Mouse (Mus musculus) right cerebral cortex, postnatal 36 days (tissue): ENCODE measurements at regions not wholly inside any gene's neighbourhood (a gene's known extent, or its start where the extent isn't known, plus 50 kb on each side); places are given as distances from the start of the nearest gene placed in this dataset.

Source experiments
- DNase-seq, 2 experiments: peaks; one replicate each; pipeline ENCODE4 v3.0.0; 2022; ENCODE audit warnings: low spot score in 2 of 2, mixed read lengths in 1 of 2

GRCm38 (mm10) chrX:167098914-167099313, 110.2 kb downstream of the Tmsb4x start:
- no peak for DNase-seq

GRCm38 (mm10) chrX:167091841-167092240, 117.3 kb downstream of the Tmsb4x start:
- DNase-seq, result no peak

- DNase-seq, result no peak
Observed at GRCm38 (mm10) chrX:167088930-167089329, 120.2 kb downstream of the Tmsb4x start.

- no peak for DNase-seq
Observed at GRCm38 (mm10) chrX:167088438-167088837, 120.7 kb downstream of the Tmsb4x start.

DNA sequence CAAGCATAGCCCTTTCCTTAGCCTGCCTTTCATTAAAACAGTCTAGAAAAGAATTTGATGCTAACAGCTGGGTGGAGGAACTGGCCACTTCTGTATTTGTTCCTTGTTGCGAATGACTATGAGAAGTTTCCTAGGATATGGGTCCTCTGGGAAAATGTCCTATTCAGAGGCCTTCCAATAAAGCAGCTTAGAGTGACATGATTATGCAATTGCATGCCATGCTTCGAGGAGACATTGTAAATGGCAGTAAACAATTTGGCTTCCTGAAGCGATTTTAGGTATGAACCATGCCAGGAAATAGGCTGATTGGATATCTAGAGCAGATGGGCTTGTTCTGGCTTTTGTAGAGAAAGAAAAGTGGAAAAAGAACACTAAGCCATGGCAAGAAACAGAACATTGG, 128.3 kb downstream of the Tmsb4x start:
- no peak for DNase-seq

- DNase-seq, result no peak
Observed at GRCm38 (mm10) chrX:167069075-167069474, 140.0 kb downstream of the Tmsb4x start.

- no peak for DNase-seq
Observed at GRCm38 (mm10) chrX:167067918-167068317, 141.2 kb downstream of the Tmsb4x start.

DNA sequence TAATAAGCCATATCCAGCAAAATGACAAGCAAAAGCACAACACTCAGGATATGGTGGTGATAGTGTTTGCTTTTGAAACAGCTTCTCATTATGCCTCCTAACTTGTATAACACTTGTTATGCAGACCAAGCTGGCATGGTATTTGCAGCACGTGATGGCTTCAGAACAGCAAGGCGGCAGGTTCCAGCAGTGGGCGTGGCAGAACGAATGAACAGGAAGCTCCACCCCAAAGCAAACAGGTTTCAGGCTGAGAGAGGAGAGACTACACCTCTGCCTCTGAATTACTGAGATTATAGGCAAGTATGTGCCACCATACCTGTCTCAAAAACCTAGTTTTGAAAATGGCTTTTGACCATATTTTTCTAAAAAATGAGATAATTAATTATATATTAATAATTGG, 145.2 kb downstream of the Tmsb4x start:
- DNase-seq, result no peak

DNA sequence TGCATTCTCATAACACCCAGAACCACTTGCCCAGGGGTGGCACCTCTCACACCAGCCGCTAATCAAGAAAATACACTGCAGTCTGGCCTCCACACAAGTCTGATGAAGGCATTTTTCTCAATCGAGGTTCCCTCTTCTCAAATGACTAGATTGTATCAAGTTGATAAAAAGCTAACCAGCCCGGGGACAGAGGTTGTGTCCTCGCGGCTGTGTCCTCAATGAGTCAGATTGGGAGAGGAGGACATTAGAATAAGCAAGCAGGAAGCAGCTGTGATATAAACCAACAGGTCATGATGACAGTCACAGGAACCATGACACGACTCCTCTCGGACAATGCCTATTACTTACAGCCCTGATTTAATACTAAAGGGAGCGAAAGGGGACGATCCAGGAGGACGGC, 156.7 kb downstream of the Tmsb4x start:
- DNase-seq, result no peak

- DNase-seq, result no peak
Observed at GRCm38 (mm10) chrX:167050066-167050465, 159.0 kb downstream of the Tmsb4x start.

DNA sequence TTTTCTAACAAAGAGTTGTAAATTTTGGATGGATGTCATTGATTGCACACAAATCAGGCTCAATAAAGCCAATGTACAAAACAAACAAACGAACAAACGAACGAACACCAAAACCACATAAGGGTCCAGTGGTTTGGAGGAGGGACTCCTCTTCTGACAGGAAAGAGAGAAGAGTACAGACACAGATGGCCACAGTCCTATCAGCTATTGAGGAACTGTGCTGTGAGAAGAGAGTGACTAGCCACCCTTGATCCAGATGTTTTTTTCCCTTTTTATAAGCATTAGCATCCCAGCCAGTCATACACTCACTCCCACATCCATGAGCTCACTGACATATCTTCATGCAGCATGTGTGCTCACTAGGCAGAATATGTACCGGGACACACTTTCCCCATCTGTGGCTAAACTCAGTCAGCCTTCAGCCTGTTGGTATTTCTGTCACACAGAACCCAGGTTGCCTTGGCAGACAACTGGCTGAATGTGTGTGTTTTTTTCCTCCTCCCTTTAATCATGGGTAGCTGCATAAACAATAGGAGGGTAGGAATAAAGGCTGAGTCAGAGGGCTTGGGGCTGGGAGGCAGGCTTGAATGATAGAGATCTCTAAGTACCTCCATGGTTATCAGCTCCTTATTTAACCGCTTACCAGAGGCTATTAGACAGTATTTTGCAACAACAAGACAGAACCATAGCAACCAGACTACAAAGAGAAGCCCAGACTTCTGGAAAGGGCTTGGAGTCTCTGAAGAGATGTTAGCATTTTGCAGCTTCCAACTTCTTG, 159.7 kb downstream of the Tmsb4x start:
- DNase-seq, result no peak

- no peak for DNase-seq
Observed at GRCm38 (mm10) chrX:167037971-167038370, 171.1 kb downstream of the Tmsb4x start.

DNA sequence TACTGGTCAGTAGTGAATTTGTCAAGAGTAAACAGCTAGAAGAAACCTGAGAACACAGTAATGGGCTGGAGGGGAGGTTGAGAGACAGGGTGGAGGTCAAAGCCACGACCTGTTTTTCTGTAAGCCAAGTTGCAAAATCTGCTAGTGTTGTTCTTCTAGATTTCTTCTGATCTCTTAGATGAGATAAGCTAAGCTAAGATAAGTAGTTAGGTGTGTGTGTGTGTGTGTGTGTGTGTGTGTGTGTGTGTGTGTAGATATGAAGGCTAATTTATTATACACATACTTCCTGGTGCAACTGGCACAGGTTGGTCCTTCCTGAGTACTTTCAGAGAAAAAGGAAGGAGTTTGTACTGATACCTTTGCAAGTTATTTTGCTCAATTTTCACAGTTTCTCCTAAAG, 172.8 kb downstream of the Tmsb4x start:
- no peak for DNase-seq

- DNase-seq, result no peak
Observed at GRCm38 (mm10) chrX:167035639-167036038, 173.5 kb downstream of the Tmsb4x start.

DNA sequence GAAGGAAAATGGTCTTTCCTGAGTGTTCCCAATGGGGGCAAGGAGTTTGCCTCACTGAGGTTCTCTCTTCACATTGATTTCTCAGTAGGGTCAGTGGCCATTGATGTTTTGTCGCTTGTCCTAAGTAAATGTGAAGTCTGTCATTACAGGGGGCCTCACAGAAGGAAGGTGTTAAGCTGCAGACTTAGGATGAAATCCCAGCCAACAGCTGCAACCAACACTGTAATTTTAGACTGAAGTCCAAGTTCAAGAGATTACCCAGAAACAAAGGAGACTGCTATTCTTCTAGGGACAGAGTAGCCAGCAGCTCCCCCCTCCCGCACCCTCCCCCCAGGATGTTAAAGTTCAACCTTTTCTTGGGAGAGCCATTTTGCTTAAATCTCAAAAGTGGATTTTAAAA, 176.0 kb downstream of the Tmsb4x start:
- no peak for DNase-seq

DNA sequence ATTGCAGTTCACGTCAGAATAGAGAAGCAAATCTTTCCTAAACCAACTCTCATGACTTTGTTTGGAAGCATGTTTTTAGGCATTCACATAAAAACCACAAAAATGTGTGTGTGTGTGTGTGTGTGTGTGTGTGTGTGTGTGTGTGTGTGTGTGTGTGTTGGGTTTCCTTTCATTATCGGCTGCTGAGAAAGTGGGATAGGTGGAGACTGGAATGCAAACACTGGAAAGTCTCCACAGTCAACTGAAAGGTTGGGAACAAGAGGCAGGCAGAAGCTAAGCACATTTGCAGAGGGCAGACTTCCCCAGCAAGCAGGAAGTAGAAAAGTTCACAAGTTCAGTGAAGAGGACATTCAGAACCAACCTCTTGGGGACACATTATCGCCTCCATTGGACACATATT, 176.5 kb downstream of the Tmsb4x start:
- no peak for DNase-seq

- DNase-seq, result no peak
Observed at GRCm38 (mm10) chrX:167031543-167031942, 177.6 kb downstream of the Tmsb4x start.

DNA sequence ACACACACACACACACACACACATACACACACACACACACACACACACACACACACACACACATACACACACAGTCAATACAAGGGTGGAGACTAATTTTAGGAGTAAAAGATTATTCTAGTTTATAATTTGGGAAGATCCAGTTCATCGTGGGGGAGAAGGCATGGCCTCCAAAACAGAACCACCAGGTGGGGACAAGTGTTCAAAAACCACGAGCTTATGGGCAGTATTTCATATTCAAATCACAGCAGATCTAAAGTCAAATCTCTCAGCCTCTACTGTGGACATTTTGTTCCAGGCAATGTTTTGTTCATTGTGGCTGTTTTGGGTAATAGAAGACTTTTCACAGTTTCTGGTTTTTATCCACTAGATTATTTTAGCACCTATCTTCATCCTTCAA, 193.5 kb downstream of the Tmsb4x start:
- DNase-seq, result no peak

- DNase-seq, result no peak
Observed at GRCm38 (mm10) chrX:167014322-167014721, 194.8 kb downstream of the Tmsb4x start.

DNA sequence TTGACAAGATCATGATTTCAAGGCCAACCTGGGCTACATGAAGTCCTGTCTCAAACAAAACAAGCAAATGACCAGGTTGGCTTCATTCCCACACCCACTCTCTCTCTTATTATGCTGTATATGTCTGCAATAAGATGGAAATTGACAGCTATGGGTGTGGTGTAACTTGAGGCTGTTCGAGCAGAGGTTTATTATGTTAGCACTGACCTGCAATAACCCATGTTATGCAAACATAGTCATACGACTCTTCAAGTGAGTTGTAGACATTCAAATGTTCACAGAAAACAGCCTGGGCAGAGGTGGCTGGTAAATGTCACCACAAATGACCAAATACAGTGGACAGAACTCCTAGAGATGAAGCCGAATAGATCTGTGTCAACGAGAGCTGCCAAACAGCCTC, 196.2 kb downstream of the Tmsb4x start:
- no peak for DNase-seq

DNA sequence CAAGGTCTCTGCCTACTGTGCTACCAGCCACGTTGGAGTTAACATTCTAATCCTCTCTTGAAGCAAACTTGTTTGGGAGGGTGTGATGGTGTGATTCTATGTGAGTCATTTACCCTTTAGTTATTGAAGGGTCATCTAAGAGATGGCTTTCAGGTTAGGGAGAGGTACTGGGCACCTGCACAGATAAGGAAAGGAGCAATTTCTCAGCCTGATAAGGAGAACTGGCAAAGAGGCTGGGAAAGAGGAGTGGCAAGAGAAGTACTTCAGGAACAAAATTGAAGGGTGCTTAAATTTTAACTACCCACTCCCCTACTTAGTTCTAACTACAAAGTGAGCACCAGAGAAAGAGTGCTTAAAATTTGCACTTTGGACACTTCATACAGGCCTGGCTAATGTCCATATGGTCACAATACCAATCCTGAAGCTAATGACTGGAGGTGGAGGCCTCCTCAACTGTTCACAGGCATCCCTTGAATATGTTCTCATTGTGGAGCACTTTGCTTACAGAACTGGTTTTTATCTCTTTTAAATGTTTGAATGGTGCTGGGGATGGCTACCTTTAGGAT, 197.1 kb downstream of the Tmsb4x start:
- DNase-seq, result no peak

GRCm38 (mm10) chrX:166995855-166996254, 213.3 kb downstream of the Tmsb4x start:
- no peak for DNase-seq

DNA sequence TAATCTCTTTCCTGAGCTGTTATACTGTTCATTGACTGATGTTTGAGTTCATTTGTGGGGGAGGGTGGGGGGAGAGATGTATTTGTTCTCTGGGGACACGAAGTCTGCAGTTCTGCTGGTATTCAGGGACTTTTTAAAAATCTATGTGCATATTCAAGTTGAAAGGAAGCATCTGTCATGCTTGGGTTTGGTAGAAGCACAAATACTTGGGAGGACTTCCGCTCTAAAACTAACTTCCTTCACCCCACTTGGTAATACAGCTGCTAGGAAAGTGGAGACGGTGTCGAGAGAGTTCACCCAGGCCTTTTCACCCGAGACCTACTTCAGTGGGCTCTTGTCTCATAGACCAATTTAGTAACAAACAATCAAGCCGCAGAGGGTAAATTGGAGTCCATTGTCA, 228.1 kb downstream of the Tmsb4x start:
- DNase-seq, result no peak

DNA sequence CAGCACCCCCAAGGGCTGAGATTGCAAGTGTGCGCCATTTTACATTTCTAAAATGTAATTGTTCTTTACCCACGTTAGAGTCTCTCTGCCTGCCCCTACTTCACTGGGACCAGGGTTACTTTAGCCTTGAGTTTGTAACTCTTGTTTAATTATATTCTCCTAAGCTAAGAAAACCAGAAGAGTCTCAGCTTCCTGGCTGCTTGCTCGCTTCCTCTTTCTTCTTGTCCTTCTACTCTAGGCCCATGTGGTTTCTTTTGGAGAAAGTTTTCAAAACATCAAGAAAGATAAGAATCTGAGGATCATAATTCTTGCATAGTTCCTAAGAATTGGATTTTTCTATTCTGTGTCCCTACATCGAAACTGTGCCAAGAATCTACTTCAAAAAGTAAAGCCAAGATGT, 228.6 kb downstream of the Tmsb4x start:
- DNase-seq, result no peak
